8 mouse cellular contexts compared by ENCODE assay signal in genomic region chr2:158379354-158380078, GRCm38 (mm10). TPM values are rescaled to one million over a fixed set of nuclear protein-coding genes. Genes with fewer than 3 reads are reported as not detected.
DNase-seq lines count a peak whose midpoint lies in the region; ATAC-seq and TF ChIP-seq lines count a peak whose summit lies in the region.

No protein-coding gene starts in this region.

- TF ChIP-seq CTCF in cerebellum, adult 2 months (IDR thresholded peaks at IDR 0.05; ENCODE audit: borderline replicate concordance, insufficient read depth, low read depth, low read length), result peak; percentile 68

- no peaks in the 10 kb centered on the region for H3K36me3 ChIP-seq in kidney, embryonic 14.5 days (ENCODE audit: control insufficient read depth, insufficient read depth, low read length)
- H3K36me3 ChIP-seq in liver, embryonic 13.5 days, result no peaks in the 10 kb centered on the region

- H3K9ac ChIP-seq in kidney, embryonic 14.5 days (ENCODE audit: low read depth, low read length), result peak overlapping the region; percentile 4; the same call in 1 of the 2 replicates
- H3K9ac ChIP-seq in liver, embryonic 13.5 days, result no peak overlapping the region

- 41% methylated on average over 13 of the region's 13 CpGs for WGBS in cerebellum, adult 2 months
- 42% methylated on average over 13 of the region's 13 CpGs for WGBS in kidney, embryonic 14.5 days
- WGBS in liver, embryonic 13.5 days (ENCODE audit: insufficient replicate concordance), result 37% methylated on average over 13 of the region's 13 CpGs

- H3K4me1 ChIP-seq in cerebellum, adult 2 months (ENCODE audit: control insufficient read depth, insufficient read depth, low read length), result no peaks in the 10 kb centered on the region
- H3K4me1 ChIP-seq in kidney, embryonic 14.5 days (ENCODE audit: control insufficient read depth, insufficient read depth, low read length), result no peaks in the 10 kb centered on the region; the same call in 1 of the 2 replicates
- 0 out of 2 replicates have a peak, but pooled peaks cover 2% of the 10 kb centered on the region for H3K4me1 ChIP-seq in liver, embryonic 13.5 days (replicated peaks)

- 0 out of 2 replicates have a peak, but pooled peaks have one; percentile 8 for TF ChIP-seq POLR2A in cerebellum, adult 2 months (IDR thresholded peaks at IDR 0.05; ENCODE audit: borderline replicate concordance, insufficient read depth, low read length)

- H3K4me2 ChIP-seq in kidney, embryonic 14.5 days (replicated peaks; ENCODE audit: low read depth, low read length), result no peak overlapping the region
- no peak overlapping the region for H3K4me2 ChIP-seq in liver, embryonic 13.5 days

- no peaks in the 10 kb centered on the region for H3K9me3 ChIP-seq in kidney, embryonic 14.5 days (ENCODE audit: control insufficient read depth, low read length)
- no peaks in the 10 kb centered on the region for H3K9me3 ChIP-seq in liver, embryonic 13.5 days (replicated peaks)

- ATAC-seq in kidney, embryonic 14.5 days (ENCODE audit: low FRiP score, low TSS enrichment), result 0 out of 2 replicates have a peak, but pooled peaks have one; percentile 44
- 0 out of 2 replicates have a peak, but pooled peaks have one; percentile 5 for ATAC-seq in liver, embryonic 13.5 days (ENCODE audit: low read depth)

- H3K27ac ChIP-seq in cerebellum, adult 2 months (ENCODE audit: insufficient read depth, low read length), result no peak overlapping the region
- H3K27ac ChIP-seq in kidney, embryonic 14.5 days (ENCODE audit: low read depth, low read length), result no peak overlapping the region
- H3K27ac ChIP-seq in liver, embryonic 13.5 days, result no peak overlapping the region

- DNase-seq in urinary bladder, postnatal 36 days (ENCODE audit: low spot score in 2 of 2), result peak; percentile 20 to 37
- no peak for DNase-seq in urinary bladder, adult 18-20 months (ENCODE audit: low spot score in 2 of 2)
- peak; percentile 54 to 61 for DNase-seq in cerebellum, adult 2 months
- peak; percentile 43 to 67 for DNase-seq in frontal cortex, postnatal 36 days (ENCODE audit: low spot score in 2 of 2)
- peak; percentile 32 for DNase-seq in liver, embryonic 13.5 days
- peak; percentile 65 for DNase-seq in neural tube, embryonic 10.5 days (ENCODE audit: extremely low spot score, low spot score)
- DNase-seq in thymus, postnatal 10 days (ENCODE audit: low spot score in 2 of 2), result peak; percentile 34 to 64

- peak overlapping the region; percentile 17 for H3K4me3 ChIP-seq in cerebellum, adult 2 months (replicated peaks; ENCODE audit: insufficient read depth, low read depth, low read length)
- H3K4me3 ChIP-seq in kidney, embryonic 14.5 days (ENCODE audit: low read length), result no peak overlapping the region
- no peak overlapping the region for H3K4me3 ChIP-seq in liver, embryonic 13.5 days (replicated peaks)

- no peaks in the 10 kb centered on the region for H3K27me3 ChIP-seq in cerebellum, adult 2 months (ENCODE audit: control insufficient read depth, insufficient read depth, low read length)
- H3K27me3 ChIP-seq in kidney, embryonic 14.5 days (ENCODE audit: control insufficient read depth, insufficient read depth, low read length), result peaks cover 21% of the 10 kb centered on the region
- peaks cover 31% of the 10 kb centered on the region for H3K27me3 ChIP-seq in liver, embryonic 13.5 days

RNA-seq across cellular contexts. Expression of gene Snhg11, which starts 4.1 kb away (rescaled TPM):
- 1,048 and 1,100 TPM in 2 replicates for polyA plus RNA-seq in cerebellum, adult 2 months (2012; rRNA removed)
- polyA plus RNA-seq in kidney, embryonic 14.5 days (2014; fragmentation: Nextera tagmentation; extraction: Ambion mirVana), result 4.5 and 8.5 TPM in 2 replicates
- polyA plus RNA-seq in liver, embryonic 13.5 days (2015; fragmentation: Nextera tagmentation; extraction: Ambion mirVana), result 1.4 and 1.5 TPM in 2 replicates

RNA-seq across cellular contexts. Expression of gene Ralgapb, which starts 30.1 kb away (rescaled TPM):
- polyA plus RNA-seq in cerebellum, adult 2 months (2012; rRNA removed), result 53.3 and 54.4 TPM in 2 replicates
- polyA plus RNA-seq in kidney, embryonic 14.5 days (2014; fragmentation: Nextera tagmentation; extraction: Ambion mirVana), result 20.0 and 25.9 TPM in 2 replicates
- 6.0 and 6.3 TPM in 2 replicates for polyA plus RNA-seq in liver, embryonic 13.5 days (2015; fragmentation: Nextera tagmentation; extraction: Ambion mirVana)

Comparison
In these comparisons a context has a peak if more than half of its experiments do, and no peak if none do; other contexts are left out.
1. DNase-seq: peak in urinary bladder, postnatal 36 days (2 of 2), cerebellum, adult 2 months (2 of 2), frontal cortex, postnatal 36 days (2 of 2), liver, embryonic 13.5 days (single experiment), neural tube, embryonic 10.5 days (single experiment) and thymus, postnatal 10 days (2 of 2); none in urinary bladder, adult 18-20 months (0 of 2).
2. RNA of gene Snhg11, which starts 4.1 kb away (polyA plus RNA-seq): 1,048 to 1,100 TPM in cerebellum, adult 2 months; 4.5 to 8.5 TPM in kidney, embryonic 14.5 days and 1.4 to 1.5 TPM in liver, embryonic 13.5 days; every median in the first group is over 100 times any median in the second.